Mouse (Mus musculus): ENCODE results near the gene Kcnab1.
"Not testable (repeated sequence)": the region's sequence is repeated elsewhere in the genome, so short reads cannot be mapped to it uniquely, and the experiment has no call there.

The Kcnab1 gene

DNA sequence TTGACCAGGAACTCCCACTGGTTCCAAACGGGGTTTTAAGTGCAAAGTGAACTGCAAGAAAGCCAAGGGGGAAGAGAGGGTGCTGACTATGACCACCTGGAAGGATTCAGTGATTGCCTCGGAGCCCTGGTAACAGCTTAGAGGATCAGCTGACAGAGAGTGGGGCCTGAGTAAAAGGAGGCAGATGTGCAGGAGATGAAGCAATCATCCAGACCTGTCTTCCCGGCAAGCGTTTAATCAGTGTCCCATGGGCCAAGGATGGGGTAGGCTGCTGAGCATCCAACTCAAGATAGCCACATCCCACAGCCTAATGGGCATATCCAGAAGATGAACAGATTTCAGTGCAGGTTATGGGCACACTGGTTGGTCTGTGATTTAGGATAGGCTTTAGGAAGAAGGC lies 258.8 kb downstream of the Kcnab1 start:
- DNase-seq (ENCODE audit: low spot score) = no peak

DNA sequence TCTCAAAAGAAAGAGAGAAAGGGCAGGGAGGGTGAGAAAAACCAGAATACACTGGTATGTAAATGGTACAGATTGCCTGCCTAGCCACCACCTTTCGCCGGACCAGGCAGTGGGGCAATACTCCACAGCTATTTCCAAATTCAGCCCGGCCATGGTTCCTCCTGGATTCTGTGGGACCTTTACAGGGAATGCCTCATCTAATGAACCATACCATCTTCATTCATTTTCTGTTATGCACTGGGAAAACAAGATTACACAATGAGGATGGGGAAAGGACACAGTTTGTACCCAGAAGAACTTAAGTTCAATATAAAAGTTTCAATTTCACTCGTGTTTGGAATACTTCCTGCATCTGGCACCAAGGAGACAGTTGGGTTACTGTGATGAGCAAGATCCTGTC lies 263.4 kb downstream of the Kcnab1 start:
- DNase-seq (ENCODE audit: low spot score) = no peak

GRCm38 (mm10) chr3:65373594-65374182 lies 264.5 kb downstream of the Kcnab1 start:
- no peak for DNase-seq (ENCODE audit: low spot score)

DNA sequence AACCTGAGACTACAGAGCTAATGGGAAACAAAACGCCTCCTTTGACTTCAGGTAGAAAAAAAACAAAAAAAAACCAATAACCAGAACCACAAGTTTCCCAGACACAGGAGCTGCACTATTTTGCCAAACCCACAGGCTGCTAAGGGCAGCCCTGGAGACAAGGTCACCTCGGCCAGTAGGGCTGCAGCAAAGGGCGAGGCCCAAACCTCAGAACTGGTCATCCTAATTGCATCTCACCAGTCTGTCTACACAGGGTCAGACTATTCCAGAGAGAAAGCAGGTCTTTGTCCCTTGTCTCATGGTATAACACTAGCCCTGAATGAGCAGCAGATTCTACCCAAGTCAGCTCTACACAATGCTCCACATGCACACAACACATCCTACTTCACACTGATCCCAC lies 265.5 kb downstream of the Kcnab1 start:
- DNase-seq (ENCODE audit: low spot score) = no peak

DNA sequence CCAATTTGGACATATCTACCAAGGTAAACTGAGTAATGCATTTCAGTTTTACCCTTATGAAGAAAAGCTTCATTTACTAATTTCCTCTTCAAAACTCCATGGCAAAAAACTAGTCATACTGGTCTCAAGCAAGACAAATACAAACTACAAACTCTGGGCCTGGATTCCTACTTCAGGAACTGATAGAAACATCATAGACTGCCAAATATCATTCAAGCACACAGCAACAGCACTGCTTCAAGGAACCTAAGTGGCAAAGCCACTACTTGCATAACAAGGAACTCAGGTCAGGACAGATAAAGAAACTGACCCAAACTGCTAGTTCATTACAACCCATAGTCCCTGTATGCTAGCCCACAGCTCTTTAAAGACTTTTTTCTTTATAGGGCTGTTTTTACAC lies 269.5 kb downstream of the Kcnab1 start:
- DNase-seq (ENCODE audit: low spot score) = no peak

- DNase-seq (ENCODE audit: low spot score) = peak; percentile 70
Observed at GRCm38 (mm10) chr3:65379884-65380539, 270.8 kb downstream of the Kcnab1 start.

DNA sequence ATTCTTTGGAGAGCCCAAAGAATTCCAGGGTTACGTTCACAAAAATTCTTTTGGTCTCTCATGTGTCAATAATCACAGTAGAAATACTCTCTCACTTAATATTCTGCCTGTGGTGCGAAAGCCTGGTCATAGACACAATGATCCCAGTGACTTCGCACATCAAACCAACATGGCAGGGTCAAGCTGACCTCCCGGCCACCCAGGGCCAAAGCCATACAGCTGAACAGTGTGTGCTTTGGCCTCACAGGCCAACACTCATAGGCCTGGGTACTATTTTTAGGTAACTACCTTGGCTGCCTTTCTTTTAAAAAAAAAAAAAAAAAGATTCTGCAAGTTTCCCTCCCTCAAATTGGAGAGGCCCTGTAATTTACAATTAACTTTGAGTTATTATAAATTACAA lies 271.9 kb downstream of the Kcnab1 start:
- DNase-seq (ENCODE audit: low spot score) = no peak

DNA sequence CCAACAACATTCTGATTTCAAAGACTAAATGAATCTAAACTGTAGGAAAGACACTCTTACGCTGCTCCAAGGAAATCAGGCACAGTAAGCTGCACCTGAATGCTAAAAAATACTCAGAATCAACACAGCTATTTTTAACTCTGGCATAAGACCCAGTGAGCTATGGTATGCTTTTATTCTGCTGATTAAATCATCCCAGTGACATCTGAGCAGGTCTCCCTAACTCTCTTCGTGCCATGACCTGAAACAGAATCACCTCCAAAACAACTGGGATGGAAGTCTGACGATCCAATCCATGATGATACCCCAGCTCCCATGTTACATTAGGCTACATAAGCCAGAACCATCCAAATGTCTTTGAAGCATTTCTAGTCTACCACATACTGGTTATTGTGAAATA lies 275.2 kb downstream of the Kcnab1 start:
- no peak for DNase-seq (ENCODE audit: low spot score)

DNA sequence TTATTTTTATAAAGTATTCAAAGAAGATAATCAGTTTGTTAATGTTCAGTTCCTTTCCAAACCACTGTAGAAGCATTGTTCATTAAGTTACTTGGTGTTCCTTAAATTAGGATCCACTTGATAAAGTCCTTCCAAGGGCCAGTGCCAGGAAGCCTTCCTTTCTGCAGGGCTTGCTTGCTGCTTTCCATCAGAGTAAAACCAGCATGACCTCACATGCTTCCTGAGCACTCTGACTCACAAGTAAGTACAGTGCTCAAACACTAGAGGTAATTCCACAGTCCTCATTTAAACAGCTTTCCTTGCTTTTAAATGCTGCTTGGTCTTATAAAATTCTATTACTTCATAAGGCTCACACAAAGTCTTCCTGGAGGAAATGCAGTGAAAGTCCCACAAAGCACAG lies 276.6 kb downstream of the Kcnab1 start:
- DNase-seq (ENCODE audit: low spot score) = no peak

DNA sequence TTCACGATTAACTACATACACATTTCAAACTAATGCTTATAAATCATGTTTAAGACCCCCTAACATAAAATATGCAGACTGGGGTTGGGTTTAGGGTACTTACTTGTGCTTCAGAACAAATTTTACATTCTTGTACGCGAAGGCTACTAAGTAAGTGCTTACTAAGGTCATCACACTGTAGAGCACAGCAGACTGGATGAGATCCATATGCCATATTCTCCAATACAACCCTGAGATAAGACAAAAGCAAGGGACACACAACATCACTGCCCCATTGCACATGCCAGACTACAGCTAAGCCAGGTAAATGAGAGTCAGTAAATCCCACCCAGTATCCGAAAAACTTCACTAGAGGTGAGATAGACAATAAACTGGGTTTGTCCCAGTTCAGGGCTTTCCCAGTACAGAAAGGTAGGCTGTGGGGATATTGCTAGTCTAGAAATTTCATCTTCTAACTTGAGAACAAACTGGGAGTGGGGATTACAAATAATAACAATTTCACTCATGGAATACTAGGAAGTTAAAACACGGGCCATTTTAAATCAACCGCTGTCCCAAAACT lies 282.1 kb downstream of the Kcnab1 start:
- DNase-seq (ENCODE audit: low spot score) = no peak

DNA sequence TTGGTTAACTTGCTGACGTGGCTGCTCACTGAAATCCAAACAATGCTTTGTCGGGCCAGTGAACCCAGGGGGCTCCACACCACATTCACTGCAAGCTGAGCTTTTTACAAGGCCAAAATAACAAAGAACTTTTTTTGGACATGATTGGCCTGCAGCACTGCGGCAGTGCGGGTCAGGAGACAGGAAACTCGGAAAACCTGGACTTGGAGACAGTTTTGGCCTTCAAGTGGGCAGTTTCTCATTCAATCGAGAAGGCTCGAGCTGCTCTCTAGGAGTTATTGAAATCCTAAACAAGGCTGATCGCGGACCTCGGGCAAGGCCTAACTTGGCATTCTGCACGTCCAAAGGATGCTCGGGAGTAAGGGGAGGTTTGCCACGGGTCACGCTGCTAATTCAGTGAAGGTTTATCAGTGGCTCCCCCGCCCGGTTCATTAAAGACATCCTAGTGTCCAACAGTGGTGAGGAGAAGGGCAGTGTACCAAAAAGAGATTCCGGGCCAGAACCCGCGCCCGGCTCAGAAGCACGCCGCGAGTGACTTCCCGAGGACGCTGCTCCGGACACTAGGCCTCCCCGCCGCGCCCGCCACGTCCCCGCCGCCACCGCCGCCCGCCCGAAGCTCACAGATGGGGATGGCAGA lies 282.7 kb downstream of the Kcnab1 start:
- DNase-seq (ENCODE audit: low spot score) = no peak

GRCm38 (mm10) chr3:65392421-65392817 lies 283.2 kb downstream of the Kcnab1 start, which contains the start of gene Ssr3:
Gene Ssr3 (minus strand): TSS chr3:65392623.
- DNase-seq (ENCODE audit: low spot score) = peak; percentile 95

DNA sequence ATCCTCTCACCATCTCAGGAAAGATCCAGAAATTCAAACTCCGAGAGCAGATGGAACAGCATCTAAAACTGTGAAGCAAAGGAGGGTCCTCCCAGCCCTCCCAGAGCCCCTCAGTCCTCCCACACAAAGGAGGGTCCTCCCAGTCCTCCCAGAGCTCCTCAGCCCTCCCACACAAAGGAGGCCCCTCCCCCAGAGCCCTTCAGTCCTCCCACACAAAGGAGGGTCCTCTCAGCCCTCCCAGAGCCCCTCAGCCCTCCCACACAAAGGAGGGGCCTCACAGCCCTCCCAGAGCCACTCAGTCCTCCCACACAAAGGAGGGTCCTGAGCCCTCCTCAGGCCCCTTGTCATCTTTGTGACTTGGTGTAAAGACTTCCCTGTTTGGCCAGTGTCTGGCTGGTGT lies 285.9 kb downstream of the Kcnab1 start:
- not testable (repeated sequence) for DNase-seq (ENCODE audit: low spot score)

DNA sequence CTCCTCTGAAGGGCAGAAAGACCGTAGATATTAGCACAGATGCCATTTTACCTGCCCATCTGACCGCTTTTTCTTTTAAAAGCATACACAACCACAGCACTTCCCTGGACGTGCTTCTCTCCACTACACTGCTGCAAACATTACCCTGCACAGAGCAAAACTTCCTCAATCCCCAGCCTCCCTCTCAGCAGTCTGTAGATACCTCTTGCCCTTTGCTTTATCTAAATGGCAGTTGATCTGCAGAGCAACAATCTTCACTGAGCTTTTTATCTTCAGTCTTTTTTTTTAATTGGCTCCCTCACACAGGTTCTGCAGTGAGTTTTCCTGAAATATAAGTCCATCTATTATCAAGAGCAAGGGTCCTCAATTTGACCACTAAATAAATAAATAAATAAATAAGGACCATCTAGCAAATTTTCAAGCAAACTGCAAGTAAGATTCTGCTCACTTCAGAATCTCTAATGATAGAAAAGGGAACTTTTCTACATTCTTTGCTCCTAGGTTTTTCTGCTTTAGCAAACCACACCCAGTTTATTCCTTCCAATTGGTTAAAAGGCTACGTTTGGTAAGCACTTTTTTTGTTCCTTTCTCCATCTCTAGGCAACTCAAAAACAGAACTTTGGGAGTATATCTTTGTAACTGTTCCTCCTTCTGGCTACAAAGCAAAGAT lies 287.8 kb downstream of the Kcnab1 start:
- no peak for DNase-seq (ENCODE audit: low spot score)

DNA sequence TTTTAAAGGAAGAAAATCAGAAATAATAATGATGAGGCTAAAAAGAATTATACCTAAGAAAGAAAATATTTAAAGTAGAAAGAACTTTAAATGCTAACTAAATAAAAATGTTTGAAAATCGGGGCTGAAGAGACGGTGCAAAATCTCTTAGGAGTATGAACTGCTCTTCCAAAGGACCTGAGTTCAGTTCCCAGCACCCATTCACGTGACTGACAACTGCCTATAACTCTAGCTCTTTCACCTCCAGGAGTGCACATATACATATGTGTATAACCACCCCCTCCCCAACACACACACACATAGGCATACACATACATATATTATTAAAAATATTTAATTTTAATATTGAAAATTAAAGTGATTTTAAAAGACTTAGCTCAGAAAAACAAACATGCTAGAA lies 288.4 kb downstream of the Kcnab1 start:
- no peak for DNase-seq (ENCODE audit: low spot score)

DNA sequence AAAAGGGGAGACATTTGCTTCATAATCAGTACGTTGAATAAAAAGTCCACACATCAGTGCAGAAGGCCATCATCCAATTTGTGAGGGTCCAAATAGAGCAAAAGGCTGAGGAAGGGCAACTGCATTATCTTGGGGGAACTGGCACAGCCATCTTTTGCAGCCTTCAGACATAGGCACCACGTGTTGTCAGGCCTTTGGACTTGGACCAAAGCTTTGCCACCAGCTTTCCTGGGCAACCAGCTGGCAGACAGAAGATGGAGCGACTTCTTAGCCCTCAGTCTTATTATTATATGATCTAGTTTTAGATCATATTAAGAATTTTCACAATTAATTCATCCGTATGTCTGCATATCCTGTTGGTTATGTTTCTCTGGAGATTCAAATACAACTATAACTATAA lies 296.6 kb downstream of the Kcnab1 start:
- no peak for DNase-seq (ENCODE audit: low spot score)

- no peak for DNase-seq (ENCODE audit: low spot score)
Observed at GRCm38 (mm10) chr3:65407891-65408290, 298.7 kb downstream of the Kcnab1 start.

- no peak for DNase-seq (ENCODE audit: low spot score)
Observed at GRCm38 (mm10) chr3:65416571-65416970, 307.4 kb downstream of the Kcnab1 start.

DNA sequence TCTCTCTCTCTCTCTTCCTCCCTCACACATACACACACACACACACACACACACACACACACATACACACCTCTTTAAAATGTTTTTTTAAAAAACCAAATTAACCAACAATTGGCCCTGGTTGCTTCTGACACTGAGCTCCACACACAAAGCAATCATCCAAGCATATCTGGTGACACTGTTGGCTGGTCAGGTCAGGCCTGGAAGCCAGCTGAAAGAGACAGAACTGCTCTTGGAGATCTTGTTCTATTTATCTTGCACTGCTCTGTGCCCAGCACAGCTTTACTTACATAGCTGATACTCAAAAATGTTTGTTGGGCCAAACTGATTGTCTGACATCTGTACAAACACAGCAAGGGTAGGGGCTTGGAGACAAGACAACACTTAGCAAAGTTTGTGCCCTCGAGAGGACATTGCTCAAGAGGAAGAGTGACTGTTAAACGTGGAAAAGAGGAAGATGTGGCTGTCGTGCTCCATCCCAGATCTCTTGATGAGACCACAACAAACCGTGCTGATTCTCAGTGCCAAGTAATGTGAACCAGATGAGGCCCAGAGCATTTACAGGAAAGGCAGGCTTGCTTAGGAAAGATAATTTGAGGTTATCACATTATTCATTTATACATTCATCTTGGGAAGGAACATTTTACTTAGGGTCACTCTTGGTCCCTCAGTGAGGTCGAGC lies 308.9 kb downstream of the Kcnab1 start:
- no peak for DNase-seq (ENCODE audit: low spot score)

- no peak for DNase-seq (ENCODE audit: low spot score)
Observed at GRCm38 (mm10) chr3:65419706-65420105, 310.5 kb downstream of the Kcnab1 start.
